Mouse (Mus musculus) brain, embryonic 14.5 days (tissue): ENCODE data around the gene Fam183b. TPM values are rescaled to one million over a fixed set of nuclear protein-coding genes. Genes with fewer than 3 reads are reported as not detected.
A peak's percentile ranks its signal among the peaks of the same experiment; 100 is the strongest.
"Not testable (repeated sequence)": the region's sequence is repeated elsewhere in the genome, so short reads cannot be mapped to it uniquely, and the experiment has no call there.

ENCODE experiments used
- DNase-seq: peaks from one replicate; pipeline ENCODE4 v3.0.0-alpha.2; 2011; ENCODE audit warnings: low read depth
- CTCF ChIP-seq: fragments of 200-500 bp; IDR thresholded peaks from 2 replicates; pipeline ENCODE4 v1.5.1; 2012; ENCODE audit warnings: inconsistent platforms, mild to moderate bottlenecking, moderate library complexity, borderline replicate concordance; ENCODE audit not compliant: insufficient read depth, insufficient read length; ENCODE audit errors: extremely low read depth
- POLR2A ChIP-seq: fragments of 200-500 bp; IDR thresholded peaks from 2 replicates; pipeline ENCODE4 v1.6.1; 2012; ENCODE audit warnings: mild to moderate bottlenecking, inconsistent platforms, borderline replicate concordance; ENCODE audit not compliant: poor library complexity, insufficient read depth, insufficient read length, severe bottlenecking; ENCODE audit errors: extremely low read depth
- polyA plus RNA-seq: library from polyadenylated mRNA; depleted of rRNA; stranded (reverse); fragments of >200 nt; gene quantifications from 2 replicates; pipeline ENCODE4 v1.2.3, GENCODE M21; 2012

Gene Fam183b
- polyA plus RNA-seq, 1 experiment, result 2.4 TPM

- DNase-seq, result no peak
- TF ChIP-seq POLR2A (no peak), CTCF (no peak)
Measured at GRCm38 (mm10) chr11:58799747-58800146, 2.0 kb downstream of the Fam183b start.

- TF ChIP-seq CTCF (no peak), POLR2A (no peak)
- DNase-seq, result peak; percentile 26
Measured at GRCm38 (mm10) chr11:58796850-58797249, 4.9 kb downstream of the Fam183b start.

GRCm38 (mm10) chr11:58795856-58796255 lies 5.9 kb downstream of the Fam183b start:
- DNase-seq, result no peak

GRCm38 (mm10) chr11:58790646-58791045 lies 11.1 kb downstream of the Fam183b start:
- DNase-seq, result no peak
- TF ChIP-seq POLR2A, result no peak
- TF ChIP-seq CTCF, result no peak

More at GRCm38 (mm10) chr11:58795856-58796255, 5.9 kb downstream of the Fam183b start:
- TF ChIP-seq CTCF, result no peak
- TF ChIP-seq POLR2A, result no peak

- TF ChIP-seq CTCF, result no peak
- no peak for TF ChIP-seq POLR2A
- no peak for DNase-seq
Measured at GRCm38 (mm10) chr11:58790053-58790452, 11.7 kb downstream of the Fam183b start.

- TF ChIP-seq CTCF (no peak), POLR2A (no peak)
- DNase-seq, result peak; percentile 57
Measured at GRCm38 (mm10) chr11:58789532-58789931, 12.2 kb downstream of the Fam183b start.

- no peak for DNase-seq
Measured at GRCm38 (mm10) chr11:58788346-58788745, 13.4 kb downstream of the Fam183b start.

GRCm38 (mm10) chr11:58787651-58788050 lies 14.1 kb downstream of the Fam183b start:
- DNase-seq, result no peak
- no peak for TF ChIP-seq POLR2A
- TF ChIP-seq CTCF, result no peak

More at GRCm38 (mm10) chr11:58788346-58788745, 13.4 kb downstream of the Fam183b start:
- TF ChIP-seq CTCF, result no peak
- TF ChIP-seq POLR2A, result no peak

GRCm38 (mm10) chr11:58784182-58784581 lies 17.6 kb downstream of the Fam183b start:
- no peak for DNase-seq
- no peak for TF ChIP-seq CTCF
- TF ChIP-seq POLR2A, result no peak

- TF ChIP-seq CTCF (no peak), POLR2A (no peak)
- no peak for DNase-seq
Measured at GRCm38 (mm10) chr11:58782480-58783089, 19.2 kb downstream of the Fam183b start, which contains the start of gene Olfr314. Olfr314 (plus strand) TSS chr11:58782952.

GRCm38 (mm10) chr11:58772888-58773287 lies 28.9 kb downstream of the Fam183b start, which contains the start of gene Olfr315:
Olfr315 (plus strand) TSS chr11:58773188.
- no peak for DNase-seq
- TF ChIP-seq POLR2A, result no peak
- no peak for TF ChIP-seq CTCF

- TF ChIP-seq CTCF, result no peak
- no peak for TF ChIP-seq POLR2A
- DNase-seq, result no peak
Measured at GRCm38 (mm10) chr11:58752434-58752833, 49.3 kb downstream of the Fam183b start, which contains the start of gene Olfr316. Olfr316 (plus strand) TSS chr11:58752734.

GRCm38 (mm10) chr11:58751096-58751495 lies 50.7 kb downstream of the Fam183b start:
- DNase-seq, result not testable (repeated sequence)
